Mouse (Mus musculus): ENCODE results near the gene Wasf1. TPM values are rescaled to one million over a fixed set of nuclear protein-coding genes. Genes with fewer than 3 reads are reported as not detected.

The Wasf1 gene
- 100 to 1,000 TPM; 390 TPM for total RNA-seq (2021)

DNA sequence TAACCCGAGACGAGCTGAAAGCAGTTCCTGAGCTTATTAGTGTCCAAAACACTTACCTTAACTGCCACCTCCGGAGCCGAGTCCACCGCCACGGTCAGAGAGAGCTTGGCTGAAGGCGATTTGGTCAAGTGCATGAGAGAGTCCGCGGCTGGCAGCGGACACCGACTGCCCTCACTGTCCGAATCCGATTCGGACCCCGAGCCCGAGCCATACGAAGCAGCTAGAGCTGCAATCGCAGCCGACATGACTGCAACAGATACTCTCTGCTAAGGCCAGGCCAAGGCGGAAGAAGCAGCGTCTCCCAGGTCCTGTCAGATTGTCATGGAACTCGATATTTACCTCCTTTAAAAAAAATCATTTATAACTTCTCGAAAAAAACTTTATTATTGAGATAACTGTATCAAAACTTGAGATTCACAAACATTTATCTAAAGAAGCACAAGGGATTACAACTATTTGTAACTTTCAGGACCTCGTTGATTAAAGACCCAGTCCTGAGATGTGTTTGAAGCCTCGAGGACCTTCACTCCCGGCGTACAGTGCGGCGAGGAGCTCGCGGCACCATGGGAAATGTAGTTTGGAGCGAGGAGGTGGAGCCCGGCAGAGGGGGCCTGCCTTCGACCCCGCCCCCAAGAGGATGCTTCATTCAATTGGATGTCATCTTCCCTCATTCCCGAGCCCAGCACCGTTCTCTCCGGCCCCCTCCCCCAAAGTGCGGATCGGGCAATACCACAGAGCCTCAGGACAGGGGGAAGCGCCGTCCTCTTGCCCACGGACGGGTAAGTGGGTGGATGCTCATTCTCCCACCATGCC lies at the start of gene Wasf1, which contains the start of gene Cdc40:
Wasf1 (plus strand) TSS at position 645 of the 813 bp plus-strand sequence.
Cdc40 (minus strand) TSS at position 481 of the 813 bp plus-strand sequence.
- DNase-seq: peak; percentile 98 to 99

- DNase-seq: no peak
Observed at GRCm38 (mm10) chr10:40840086-40840485, 43.2 kb upstream of the Wasf1 start.

DNA sequence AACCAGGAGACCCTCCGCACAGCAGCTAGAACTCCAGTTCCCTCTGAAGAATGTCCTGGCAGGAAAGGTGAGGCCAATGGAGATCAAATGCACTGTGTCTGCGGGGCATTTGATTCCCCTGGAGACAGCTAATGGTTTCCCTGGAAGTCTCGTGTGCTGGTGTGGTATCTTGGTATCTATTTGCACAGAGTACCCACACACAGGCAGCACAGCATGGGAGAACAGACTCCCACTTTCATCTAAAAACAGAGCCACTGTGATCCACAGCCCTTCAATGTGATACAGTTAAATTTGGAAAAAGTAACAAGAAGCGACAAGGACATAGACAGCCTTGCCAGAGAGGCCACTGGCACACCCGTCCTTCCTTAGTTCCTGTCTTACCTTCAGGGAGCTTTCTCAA lies 39.4 kb upstream of the Wasf1 start:
- DNase-seq: no peak

DNA sequence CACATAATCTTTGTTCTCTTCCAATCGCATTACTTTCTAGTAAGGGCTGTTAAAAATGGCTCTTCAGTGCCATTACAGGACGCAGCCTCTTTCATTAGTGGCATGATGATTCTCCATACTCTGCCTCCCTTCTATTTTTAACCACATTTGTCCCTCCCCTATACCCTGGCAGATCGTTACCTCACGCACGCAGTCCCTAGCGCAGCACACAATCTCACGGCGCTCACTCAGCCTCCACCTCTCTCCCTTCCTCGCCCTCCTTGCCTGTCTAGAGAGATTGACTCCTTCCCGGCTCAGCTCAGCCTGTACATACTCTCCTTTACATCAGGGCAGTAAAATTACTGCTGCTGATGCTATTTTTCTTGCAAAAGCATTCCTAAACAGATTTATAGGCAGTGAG lies 38.7 kb upstream of the Wasf1 start:
- no peak for DNase-seq

DNA sequence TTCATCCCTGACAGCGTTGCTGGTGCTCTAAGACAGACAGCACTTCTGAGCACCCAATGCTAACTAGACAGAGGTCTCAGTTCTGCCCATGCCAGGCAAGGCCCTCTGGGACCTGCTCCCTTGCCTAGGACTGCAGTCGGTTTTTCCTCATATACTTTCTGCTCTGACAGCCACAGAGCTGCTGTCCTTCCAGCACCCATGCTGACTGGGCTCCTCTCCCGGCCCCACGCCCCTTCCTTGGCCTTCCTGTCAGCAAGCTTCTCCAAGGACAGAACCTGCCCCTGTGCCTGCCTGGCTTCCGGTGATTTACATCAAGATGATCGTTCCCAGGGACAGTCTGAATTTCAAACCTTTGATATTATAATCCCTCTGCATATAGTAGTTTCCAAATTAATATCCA lies 37.6 kb upstream of the Wasf1 start:
- no peak for DNase-seq

GRCm38 (mm10) chr10:40847176-40847874 lies 36.0 kb upstream of the Wasf1 start:
- DNase-seq: no peak

DNA sequence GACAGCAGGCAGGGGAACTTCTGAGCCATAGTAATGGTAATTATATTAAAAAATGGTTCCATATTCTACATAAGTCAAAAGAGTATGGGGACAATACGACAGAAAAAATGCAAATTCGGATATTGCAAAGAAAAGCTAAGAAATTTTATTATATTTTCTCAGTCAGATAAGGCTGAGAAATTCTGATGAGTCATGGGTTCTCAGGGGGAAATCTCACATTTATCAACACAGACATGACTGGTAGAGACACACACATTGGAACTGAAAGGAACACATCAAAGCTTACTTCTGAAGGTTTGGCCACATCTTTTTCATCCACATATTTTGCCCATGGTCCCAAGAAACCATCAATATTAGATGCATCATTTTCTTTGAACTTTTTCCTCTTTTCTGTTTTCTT lies 32.6 kb upstream of the Wasf1 start:
- DNase-seq: no peak

DNA sequence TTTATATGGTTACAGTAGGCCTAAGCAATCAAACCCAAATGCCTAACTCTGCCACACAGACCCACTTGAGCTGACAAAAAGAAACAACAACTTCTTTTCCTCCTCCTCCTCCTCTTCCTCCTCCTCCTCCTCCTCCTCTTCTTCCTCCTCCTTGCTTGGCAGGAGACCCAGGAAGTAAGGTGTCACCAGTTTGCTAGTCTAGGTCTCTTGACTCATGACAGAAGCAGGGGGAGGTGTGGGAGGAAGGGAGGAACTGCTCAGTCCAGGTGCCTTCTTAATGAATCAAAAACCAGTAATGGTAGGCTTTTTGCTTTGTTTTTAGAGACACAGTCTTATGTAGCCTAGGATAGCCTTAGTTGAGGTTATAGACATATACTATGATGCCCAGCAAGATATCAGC lies 32.1 kb upstream of the Wasf1 start:
- DNase-seq: no peak

DNA sequence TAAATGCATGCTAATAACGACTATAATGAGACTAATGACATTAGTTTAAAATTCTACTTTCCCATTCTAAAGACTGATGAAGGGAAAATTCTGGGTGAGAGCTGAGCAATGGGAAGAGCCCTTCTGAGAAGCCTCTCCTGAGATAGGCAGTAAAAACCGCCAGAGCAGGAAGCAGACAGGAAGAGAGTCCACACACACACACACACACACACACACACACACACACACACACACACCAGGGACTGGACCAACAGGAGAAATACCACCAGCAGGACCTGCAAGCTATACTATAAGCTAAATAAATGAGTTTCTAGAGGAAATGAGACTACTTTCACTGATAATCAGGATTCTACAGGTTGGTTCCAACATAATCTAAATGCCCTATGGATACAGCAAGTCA lies 27.7 kb upstream of the Wasf1 start:
- no peak for DNase-seq

DNA sequence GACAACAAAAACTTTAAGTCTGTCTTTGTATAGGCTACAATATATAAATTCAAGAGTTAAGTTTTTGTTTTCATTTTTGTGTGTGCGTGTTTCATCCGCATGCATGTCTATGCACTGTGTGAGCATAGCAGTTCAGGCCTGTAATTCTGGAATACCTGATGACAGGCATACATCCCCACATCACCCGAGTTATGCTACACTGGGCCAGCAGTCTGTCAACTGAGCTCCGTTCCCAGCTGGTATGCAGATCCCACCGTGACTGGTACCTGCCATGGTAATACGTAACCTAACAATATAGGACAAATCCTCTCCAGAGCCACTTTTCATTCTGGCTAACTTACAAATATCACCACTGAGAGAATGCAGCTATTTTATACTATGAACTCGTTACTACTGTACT lies 26.6 kb upstream of the Wasf1 start:
- DNase-seq: no peak

GRCm38 (mm10) chr10:40857599-40857998 lies 25.7 kb upstream of the Wasf1 start:
- no peak for DNase-seq

- no peak for DNase-seq
Observed at GRCm38 (mm10) chr10:40868081-40868480, 15.2 kb upstream of the Wasf1 start.

DNA sequence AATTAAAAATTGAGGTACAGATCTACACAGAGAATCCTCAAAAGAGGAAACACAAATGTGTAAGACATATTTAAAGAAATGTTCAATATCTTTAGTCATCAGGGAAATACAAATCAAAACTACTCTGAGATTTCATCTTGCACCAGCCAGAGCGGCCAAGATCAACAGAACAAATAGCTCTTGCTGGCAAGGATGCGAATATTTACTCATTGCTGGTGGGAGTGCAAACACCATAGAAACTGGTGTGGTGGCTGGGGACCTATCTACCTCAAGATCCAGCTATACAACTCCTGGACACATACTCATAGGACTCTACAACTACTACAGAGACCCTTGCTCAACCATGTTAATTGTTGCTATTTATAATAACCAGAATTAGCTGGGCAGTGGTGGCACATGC lies 12.0 kb upstream of the Wasf1 start:
- no peak for DNase-seq

DNA sequence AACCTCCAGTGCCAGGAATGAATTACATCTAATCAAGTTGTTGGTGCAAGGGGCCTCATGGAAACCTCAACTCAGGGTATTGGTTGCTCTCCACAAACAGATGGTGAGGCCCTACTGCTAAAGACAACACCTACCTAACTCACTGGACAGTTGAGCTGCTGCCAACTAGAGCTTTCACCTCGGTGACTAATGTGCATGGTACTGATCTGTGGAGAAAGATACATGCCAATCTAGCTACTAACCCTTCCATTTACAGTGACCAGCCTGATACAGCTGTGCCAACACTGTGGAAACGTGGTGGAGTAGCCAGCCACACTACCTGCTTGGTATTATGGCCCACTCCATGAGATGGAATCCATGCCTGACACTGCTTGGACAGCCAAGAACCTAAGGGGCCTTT lies 11.2 kb upstream of the Wasf1 start:
- DNase-seq: no peak

- DNase-seq: no peak
Observed at GRCm38 (mm10) chr10:40878246-40878645, 5.0 kb upstream of the Wasf1 start.

DNA sequence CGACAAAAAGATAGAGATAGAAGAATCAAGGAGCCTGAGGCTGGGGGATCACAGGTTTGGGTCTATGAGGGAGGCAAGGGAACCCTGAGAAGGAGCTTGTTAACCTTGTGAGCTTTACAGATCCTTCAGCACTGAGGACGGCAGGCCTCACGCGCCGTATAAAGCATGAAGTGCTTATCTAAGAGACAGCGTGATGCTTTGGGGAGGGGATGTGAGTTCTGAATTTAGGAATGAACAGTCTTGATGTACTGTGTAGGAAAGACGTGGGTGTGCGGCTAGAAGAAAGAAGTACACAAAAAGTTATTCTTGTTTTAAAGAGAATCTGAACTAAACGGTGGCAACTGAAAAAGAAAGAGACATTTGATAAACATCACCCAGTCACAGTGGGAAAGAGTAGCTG lies 3.3 kb upstream of the Wasf1 start:
- DNase-seq: no peak

DNA sequence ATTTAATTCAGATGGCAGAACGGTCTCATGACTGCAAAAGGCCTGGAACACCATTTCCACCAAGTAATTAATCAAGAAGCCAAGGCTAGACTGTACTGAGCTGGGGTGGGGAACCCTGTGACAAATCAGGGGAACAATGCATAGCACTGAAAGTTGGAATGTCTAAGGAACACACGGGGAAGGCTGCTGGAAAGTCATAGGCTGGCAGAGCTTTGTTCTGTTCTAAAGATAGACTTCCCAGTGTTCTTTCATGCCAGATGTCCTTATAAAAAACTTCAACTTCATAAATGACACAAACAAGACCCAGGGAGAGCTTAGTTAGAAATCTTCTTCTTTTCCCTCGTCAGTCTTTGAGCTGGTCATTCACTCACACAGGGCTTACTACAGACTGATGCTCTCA lies 2.0 kb upstream of the Wasf1 start:
- DNase-seq: no peak

DNA sequence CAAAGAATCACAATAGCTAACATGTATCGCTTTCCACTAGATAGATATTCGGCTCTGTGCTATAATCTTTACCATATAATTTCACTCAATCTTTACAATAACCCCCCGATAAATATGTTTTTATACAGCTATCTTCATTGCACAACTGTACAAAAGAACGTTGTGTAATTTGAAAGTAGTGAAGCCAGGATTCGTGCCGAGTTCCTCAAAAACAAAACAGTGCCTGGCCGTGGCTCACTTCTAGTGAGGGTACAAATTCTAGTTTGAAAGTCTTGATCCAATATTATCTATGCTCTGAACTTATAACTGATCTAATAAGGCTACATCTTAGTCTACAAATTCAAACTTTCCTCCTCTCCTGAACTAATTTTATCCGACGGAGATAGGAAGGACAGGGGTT lies 942 bp upstream of the Wasf1 start:
- no peak for DNase-seq

DNA sequence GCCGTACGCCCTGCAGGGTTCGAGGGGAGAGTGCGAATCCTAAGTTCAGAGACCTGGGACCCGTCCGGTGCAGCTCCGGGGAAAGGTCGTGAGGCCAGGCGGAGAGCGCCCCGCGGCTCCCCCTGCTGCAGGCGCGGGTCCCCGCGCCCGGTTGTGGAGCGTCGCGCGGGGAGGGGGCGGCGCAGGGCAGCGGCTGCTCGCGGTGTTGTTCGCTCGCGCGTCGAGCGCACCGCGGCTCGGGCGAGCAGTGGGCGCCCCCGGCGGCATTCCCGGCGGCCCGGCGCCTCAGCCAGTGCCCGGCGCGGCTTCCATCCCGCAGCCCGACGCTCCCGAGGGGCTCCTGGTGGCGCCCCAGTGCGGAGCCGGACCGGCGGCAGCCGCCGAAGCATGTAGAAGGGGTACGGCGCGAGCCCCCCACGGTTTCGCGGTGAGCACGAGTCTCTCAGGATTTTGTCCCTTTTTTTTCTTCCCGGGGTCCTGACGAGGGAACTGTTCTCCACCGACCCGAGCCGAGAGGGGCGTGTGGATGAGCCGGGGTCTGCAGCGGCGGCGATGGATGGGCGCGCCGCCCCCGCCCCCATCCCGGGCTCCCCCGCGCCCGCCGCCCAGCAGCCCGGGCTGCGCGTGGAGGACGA lies 486 bp downstream of the Wasf1 start:
- no peak for DNase-seq

DNA sequence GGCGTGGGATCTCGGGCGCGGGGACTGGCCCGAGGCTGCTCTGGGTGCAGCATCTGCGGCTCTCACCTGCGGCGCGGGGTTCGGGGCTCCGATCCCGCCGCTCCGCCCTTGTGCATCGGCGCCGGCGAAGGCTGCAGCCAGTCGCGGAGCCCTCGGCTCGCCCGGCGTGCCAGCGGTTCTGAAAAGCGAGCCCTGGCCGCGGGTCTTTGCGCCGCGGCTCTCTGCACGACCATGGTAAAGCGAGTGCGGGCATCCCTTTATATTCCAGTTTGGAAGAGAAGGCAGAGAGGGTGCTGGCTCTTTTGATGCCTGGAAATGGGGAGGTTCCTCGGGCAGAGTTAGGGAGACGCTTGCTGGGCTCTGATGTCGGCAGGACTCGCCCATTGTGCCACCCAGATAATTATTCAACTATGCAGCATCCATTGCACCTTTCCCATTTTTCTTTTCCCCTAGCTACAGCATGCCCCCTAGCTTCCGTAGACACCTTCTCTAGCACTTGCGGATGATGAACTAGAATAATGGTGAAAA lies 1.1 kb downstream of the Wasf1 start:
- DNase-seq: peak; percentile 51 to 52

DNA sequence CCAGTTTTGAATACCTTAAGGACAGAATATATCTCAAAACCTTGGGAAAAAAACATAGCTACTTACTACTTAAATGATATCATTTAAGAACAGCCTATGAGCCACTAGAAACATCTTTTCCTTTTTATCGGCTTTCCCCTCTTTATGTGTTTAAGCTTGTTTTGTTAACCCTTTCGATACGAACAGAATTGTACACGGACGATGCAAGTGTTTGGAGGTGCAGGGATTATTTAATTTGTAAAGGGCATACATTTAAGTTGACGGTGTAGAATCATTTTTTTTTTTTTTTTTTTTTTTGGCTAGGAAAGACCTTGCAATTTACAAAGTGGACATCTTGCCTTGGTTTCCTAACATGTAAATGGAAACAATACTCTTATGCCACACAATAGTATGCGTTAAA lies 2.2 kb downstream of the Wasf1 start:
- no peak for DNase-seq

DNA sequence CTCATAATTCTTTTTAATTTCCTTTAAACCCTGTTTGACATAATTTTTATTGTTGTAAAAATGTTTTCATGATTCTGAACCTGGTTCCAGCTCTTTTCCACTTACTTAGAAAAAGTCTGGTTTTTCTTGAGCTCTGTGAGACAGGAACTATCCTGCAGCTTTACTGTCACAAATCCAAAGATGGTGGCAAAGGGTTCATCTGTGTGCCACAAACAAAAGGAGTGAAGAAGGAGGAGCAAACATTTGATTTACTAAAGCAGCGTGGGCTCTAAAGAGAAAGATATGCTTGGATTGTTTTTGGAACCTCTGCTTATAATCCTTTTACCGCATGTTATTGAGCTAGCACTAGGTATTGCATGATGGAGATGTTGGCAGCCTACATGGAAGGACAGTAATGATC lies 4.0 kb downstream of the Wasf1 start:
- no peak for DNase-seq

DNA sequence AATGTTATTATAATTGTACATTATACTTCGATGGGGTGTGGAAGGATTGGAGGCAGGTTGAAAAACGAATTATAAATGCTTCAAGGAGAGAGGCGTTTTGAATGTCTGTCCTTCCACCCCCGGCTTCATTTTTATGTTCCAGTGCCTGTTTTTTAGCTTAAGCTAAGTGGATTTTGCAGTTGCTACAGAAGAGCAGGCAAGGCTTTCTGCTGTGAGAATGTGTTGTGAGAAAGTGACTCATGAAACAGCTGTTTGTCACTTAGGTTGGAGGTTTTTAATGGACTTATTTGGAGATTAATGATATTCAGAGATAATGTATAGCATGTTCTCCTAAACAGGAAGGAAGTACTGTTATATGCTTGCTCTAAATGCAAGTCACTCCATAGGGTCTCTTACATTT lies 5.9 kb downstream of the Wasf1 start:
- DNase-seq: no peak
